Mouse (Mus musculus): Measurements from ENCODE around the gene Zbtb17.

Gene Zbtb17

GRCm38 (mm10) chr4:141444451-141445327 lies at the start of gene Zbtb17:
Zbtb17 (plus strand) TSS chr4:141444654.
- DNase-seq: peak; percentile 91

- DNase-seq: peak; percentile 9
Observed at GRCm38 (mm10) chr4:141394751-141395150, 49.7 kb upstream of the Zbtb17 start.

GRCm38 (mm10) chr4:141397861-141398260 lies 46.6 kb upstream of the Zbtb17 start:
- no peak for DNase-seq

GRCm38 (mm10) chr4:141398545-141398944 lies 45.9 kb upstream of the Zbtb17 start, which contains the start of gene Clcnka:
Clcnka (minus strand) TSS chr4:141398724.
- no peak for DNase-seq

GRCm38 (mm10) chr4:141400171-141400570 lies 44.3 kb upstream of the Zbtb17 start:
- no peak for DNase-seq

- peak; percentile 92 for DNase-seq
Observed at GRCm38 (mm10) chr4:141404518-141405313, 39.7 kb upstream of the Zbtb17 start.

GRCm38 (mm10) chr4:141405314-141405622 lies 39.2 kb upstream of the Zbtb17 start:
- no peak for DNase-seq

- peak; percentile 75 for DNase-seq
Observed at GRCm38 (mm10) chr4:141406516-141407299, 37.7 kb upstream of the Zbtb17 start.

- no peak for DNase-seq
Observed at GRCm38 (mm10) chr4:141408577-141408976, 35.9 kb upstream of the Zbtb17 start.

GRCm38 (mm10) chr4:141411430-141411992 lies 32.9 kb upstream of the Zbtb17 start:
- no peak for DNase-seq

GRCm38 (mm10) chr4:141415924-141416323 lies 28.5 kb upstream of the Zbtb17 start, which contains the start of gene Clcnkb:
Clcnkb (minus strand) TSS chr4:141416014.
- DNase-seq: no peak

GRCm38 (mm10) chr4:141419398-141420191 lies 24.9 kb upstream of the Zbtb17 start:
- DNase-seq: peak; percentile 56

- DNase-seq: no peak
Observed at GRCm38 (mm10) chr4:141420192-141420829, 24.1 kb upstream of the Zbtb17 start, which contains the start of gene Hspb7. Hspb7 (plus strand) TSS chr4:141420779.

- DNase-seq: no peak
Observed at GRCm38 (mm10) chr4:141420886-141421285, 23.6 kb upstream of the Zbtb17 start.

- peak; percentile 54 for DNase-seq
Observed at GRCm38 (mm10) chr4:141421423-141421822, 23.0 kb upstream of the Zbtb17 start.

GRCm38 (mm10) chr4:141422841-141423240 lies 21.6 kb upstream of the Zbtb17 start:
- no peak for DNase-seq

GRCm38 (mm10) chr4:141423288-141423687 lies 21.2 kb upstream of the Zbtb17 start:
- peak; percentile 28 for DNase-seq

- DNase-seq: no peak
Observed at GRCm38 (mm10) chr4:141423691-141424431, 20.6 kb upstream of the Zbtb17 start.

GRCm38 (mm10) chr4:141425484-141426479 lies 18.7 kb upstream of the Zbtb17 start:
- DNase-seq: peak; percentile 43
